Mouse (Mus musculus) A20 (cell line): ENCODE data around the gene Crygd.

Experiments
- DNase-seq: peaks from one replicate; pipeline ENCODE4 v3.0.0-alpha.2; 2011; ENCODE audit warnings: low read depth, low spot score

Gene Crygd

GRCm38 (mm10) chr1:65043433-65043832, 19.8 kb downstream of the Crygd start:
- DNase-seq: no peak

GRCm38 (mm10) chr1:65041837-65042236, 21.4 kb downstream of the Crygd start:
- DNase-seq: no peak

GRCm38 (mm10) chr1:65040806-65041205, 22.4 kb downstream of the Crygd start:
- DNase-seq: no peak

GRCm38 (mm10) chr1:65039679-65040078, 23.6 kb downstream of the Crygd start:
- no peak for DNase-seq

- no peak for DNase-seq
Measured at GRCm38 (mm10) chr1:65037542-65037941, 25.7 kb downstream of the Crygd start.

GRCm38 (mm10) chr1:65035513-65035912, 27.7 kb downstream of the Crygd start:
- no peak for DNase-seq

GRCm38 (mm10) chr1:65032641-65033040, 30.6 kb downstream of the Crygd start, which contains the start of gene Akr1cl:
TSS of gene Akr1cl (minus strand) at chr1:65032759.
- DNase-seq: no peak

GRCm38 (mm10) chr1:65028206-65028605, 35.0 kb downstream of the Crygd start:
- DNase-seq: no peak

GRCm38 (mm10) chr1:65012726-65013125, 50.5 kb downstream of the Crygd start:
- DNase-seq: no peak
